Mouse (Mus musculus) testis, adult 2 months (tissue): ENCODE measurements around the gene Gm11627. TPM values are rescaled to one million over a fixed set of nuclear protein-coding genes. Genes with fewer than 3 reads are reported as not detected.

Experiments used
- H3K27ac ChIP-seq: fragments of 200-500 bp; 2 replicates; pipeline ENCODE4 v1.5.1; 2012; ENCODE audit warnings: low read depth, low read length; ENCODE audit not compliant: control insufficient read depth, insufficient read depth
- H3K27me3 ChIP-seq: fragments of 200-500 bp; 2 replicates; pipeline ENCODE4 v1.6.1; 2012; ENCODE audit warnings: mild to moderate bottlenecking, low read length, moderate library complexity; ENCODE audit not compliant: control insufficient read depth, insufficient read depth
- H3K36me3 ChIP-seq: fragments of 200-500 bp; 2 replicates; pipeline ENCODE4 v1.6.1; 2012; ENCODE audit warnings: mild to moderate bottlenecking, low read length; ENCODE audit not compliant: control insufficient read depth, insufficient read depth
- H3K4me1 ChIP-seq: fragments of 200-500 bp; 2 replicates; pipeline ENCODE4 v1.6.1; 2012; ENCODE audit warnings: low read length; ENCODE audit not compliant: control insufficient read depth, insufficient read depth
- H3K4me3 ChIP-seq: fragments of 200-500 bp; 2 replicates; pipeline ENCODE4 v1.5.1; 2012; ENCODE audit warnings: low read depth, mild to moderate bottlenecking, low read length, moderate library complexity, mixed read lengths; ENCODE audit not compliant: control insufficient read depth
- CTCF ChIP-seq: fragments of 200-500 bp; IDR thresholded peaks from 2 replicates; pipeline ENCODE4 v1.5.1; 2012; ENCODE audit warnings: low read depth, mild to moderate bottlenecking, inconsistent platforms, low read length, moderate library complexity; ENCODE audit not compliant: control insufficient read depth, insufficient read depth, insufficient replicate concordance
- POLR2A ChIP-seq: fragments of 200-500 bp; IDR thresholded peaks from 2 replicates; pipeline ENCODE4 v1.6.1; 2012; ENCODE audit warnings: low read depth, mild to moderate bottlenecking, inconsistent platforms, low read length, moderate library complexity; ENCODE audit not compliant: control insufficient read depth
- polyA plus RNA-seq: library from polyadenylated mRNA; depleted of rRNA; stranded (reverse); fragments of >200 nt; gene quantifications from 2 replicates; pipeline ENCODE4 v1.2.3, GENCODE M21; 2012

The Gm11627 gene
- polyA plus RNA-seq, 1 experiment = 0.51 TPM

- H3K27ac ChIP-seq = no peak overlapping the region
- peak overlapping the region; percentile 72 for H3K4me3 ChIP-seq
- H3K36me3 ChIP-seq = no peaks in the 10 kb centered on the region
- peaks cover 5% of the 10 kb centered on the region; the same call in 1 of the 2 replicates for H3K27me3 ChIP-seq
- H3K4me1 ChIP-seq = peaks cover 29% of the 10 kb centered on the region
- TF ChIP-seq CTCF (no peak), POLR2A (no peak)
Observed at GRCm38 (mm10) chr11:102605553-102606416, 26.5 kb upstream of the Gm11627 start.

- Histone ChIP-seq H3K27me3 (peaks cover 5% of the 10 kb centered on the region; the same call in 1 of the 2 replicates), H3K27ac (no peak overlapping the region), H3K4me3 (peak overlapping the region; percentile 72), H3K4me1 (peaks cover 25% of the 10 kb centered on the region), H3K36me3 (no peaks in the 10 kb centered on the region)
- TF ChIP-seq POLR2A = no peak
- no peak for TF ChIP-seq CTCF
Observed at GRCm38 (mm10) chr11:102604777-102605552, 25.7 kb upstream of the Gm11627 start.

DNA sequence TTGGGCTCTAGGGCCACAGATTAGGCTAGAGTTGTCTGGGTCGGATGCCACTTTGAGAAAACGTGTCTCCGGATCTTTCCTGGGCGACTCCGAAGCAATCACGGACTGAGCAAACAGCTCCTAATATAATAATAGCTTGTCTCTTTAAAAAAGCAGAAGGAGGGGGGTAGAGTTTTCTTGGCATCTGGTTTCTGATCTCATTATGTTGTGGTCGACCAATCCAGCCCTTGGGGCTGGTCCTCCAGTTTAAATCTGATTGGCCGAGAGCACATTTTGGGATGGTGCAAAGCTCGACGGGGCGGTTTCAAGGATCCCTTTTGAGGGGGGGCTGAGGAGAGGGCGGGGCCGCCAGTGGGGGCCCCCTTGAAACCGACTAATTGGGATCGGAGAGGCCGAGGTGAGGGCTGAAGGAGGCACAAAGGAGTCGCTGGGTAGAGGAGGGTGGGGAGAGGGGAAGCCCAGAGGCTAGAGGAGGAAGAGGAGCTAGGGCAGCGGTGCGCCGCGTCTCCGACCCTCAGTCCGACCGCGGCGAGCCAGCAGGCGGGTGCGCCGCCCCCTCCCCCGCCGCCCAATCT, 24.8 kb upstream of the Gm11627 start, which contains the start of gene Fzd2:
Gene Fzd2, plus strand, starts transcription at position 387 of the 575 bp plus-strand sequence.
- peaks cover 27% of the 10 kb centered on the region for H3K4me1 ChIP-seq
- no peaks in the 10 kb centered on the region for H3K36me3 ChIP-seq
- 0 out of 2 replicates have a peak within 1 kb of the TSS, but pooled peaks have one; percentile 30 for H3K27ac ChIP-seq
- peaks cover 5% of the 10 kb centered on the region; the same call in 1 of the 2 replicates for H3K27me3 ChIP-seq
- H3K4me3 ChIP-seq = peak within 1 kb of the TSS; percentile 72
- TF ChIP-seq CTCF = no peak

DNA sequence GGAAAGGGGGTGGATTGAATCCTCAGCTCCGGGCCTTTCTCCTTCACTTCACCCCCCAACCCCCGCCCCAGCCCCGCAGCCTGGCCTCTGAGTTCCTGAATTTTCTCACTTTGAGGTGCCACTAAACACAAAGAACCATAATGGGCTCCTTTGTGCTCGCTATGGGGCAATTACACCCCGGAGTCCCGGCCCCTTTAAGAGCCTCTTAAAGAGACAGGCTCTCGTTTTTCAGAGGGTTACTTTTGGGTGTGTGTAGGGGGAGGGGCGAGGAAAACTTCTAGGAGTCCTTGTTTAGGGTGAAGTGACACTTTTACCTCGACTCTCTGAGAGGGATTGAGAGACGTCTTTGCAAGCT, 24.2 kb upstream of the Gm11627 start:
- Histone ChIP-seq H3K4me3 (peak overlapping the region; percentile 71; the same call in 1 of the 2 replicates), H3K36me3 (no peaks in the 10 kb centered on the region), H3K27ac (no peak overlapping the region), H3K27me3 (peaks cover 5% of the 10 kb centered on the region; the same call in 1 of the 2 replicates), H3K4me1 (peaks cover 27% of the 10 kb centered on the region)
- no peak for TF ChIP-seq CTCF

GRCm38 (mm10) chr11:102602816-102603495, 23.7 kb upstream of the Gm11627 start:
- H3K36me3 ChIP-seq = no peaks in the 10 kb centered on the region
- peaks cover 5% of the 10 kb centered on the region; the same call in 1 of the 2 replicates for H3K27me3 ChIP-seq
- no peak for TF ChIP-seq POLR2A
- TF ChIP-seq CTCF = no peak
- H3K4me1 ChIP-seq = peaks cover 27% of the 10 kb centered on the region
- no peak overlapping the region for H3K4me3 ChIP-seq
- peak overlapping the region; percentile 33; the same call in 1 of the 2 replicates for H3K27ac ChIP-seq

DNA sequence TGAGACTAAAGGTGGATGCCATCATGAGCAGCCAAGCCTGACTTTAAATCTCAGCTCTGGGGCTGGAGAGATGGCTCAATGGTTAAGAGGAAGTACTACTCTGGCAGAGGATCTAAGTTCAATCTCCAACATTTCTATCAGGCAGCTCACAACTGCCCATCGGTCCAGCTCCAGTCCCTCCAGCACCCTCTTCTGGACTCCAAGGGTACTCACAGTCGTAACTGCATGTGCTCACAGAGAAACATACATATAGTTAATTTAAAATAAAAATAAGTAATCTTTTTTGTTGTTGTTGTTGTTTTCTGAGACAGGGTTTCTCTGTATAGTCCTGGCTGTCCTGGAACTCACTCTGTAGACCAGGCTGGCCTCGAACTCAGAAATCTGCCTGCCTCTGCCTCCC, 20.7 kb upstream of the Gm11627 start:
- no peaks in the 10 kb centered on the region for H3K36me3 ChIP-seq
- H3K27me3 ChIP-seq = peaks cover 5% of the 10 kb centered on the region; the same call in 1 of the 2 replicates
- peaks cover 13% of the 10 kb centered on the region for H3K4me1 ChIP-seq

More for the DNA sequence above, 20.7 kb upstream of the Gm11627 start:
- Histone ChIP-seq H3K4me3 (no peak overlapping the region), H3K27ac (no peak overlapping the region)
- TF ChIP-seq POLR2A = no peak
- no peak for TF ChIP-seq CTCF
